In genomic region chrX:99358784-99359183, GRCm38 (mm10) we compare ENCODE assay signal across 7 mouse cellular contexts.
DNase-seq lines count a peak whose midpoint lies in the region; ATAC-seq lines count a peak whose summit lies in the region.

No protein-coding gene starts in this region.

- no peaks in the 10 kb centered on the region for H3K9me3 ChIP-seq in heart, embryonic 12.5 days (replicated peaks)
- no peaks in the 10 kb centered on the region for H3K9me3 ChIP-seq in kidney, embryonic 16.5 days (ENCODE audit: low read length)

- WGBS in heart, embryonic 12.5 days = 0% methylated on average over 1 of the region's 1 CpGs
- WGBS in kidney, embryonic 16.5 days = 57% methylated on average over 1 of the region's 1 CpGs

- H3K4me1 ChIP-seq in heart, embryonic 12.5 days (replicated peaks) = peaks cover 36% of the 10 kb centered on the region; the same call in 1 of the 2 replicates
- peaks cover 8% of the 10 kb centered on the region; the same call in 1 of the 2 replicates for H3K4me1 ChIP-seq in kidney, embryonic 16.5 days (ENCODE audit: insufficient read depth, low read length)

- H3K4me3 ChIP-seq in heart, embryonic 12.5 days = no peak overlapping the region
- no peak overlapping the region for H3K4me3 ChIP-seq in kidney, embryonic 16.5 days (ENCODE audit: low read length)

- no peaks in the 10 kb centered on the region for H3K36me3 ChIP-seq in heart, embryonic 12.5 days
- no peaks in the 10 kb centered on the region for H3K36me3 ChIP-seq in kidney, embryonic 16.5 days (ENCODE audit: insufficient read depth, low read length)

- peaks cover 66% of the 10 kb centered on the region for H3K27me3 ChIP-seq in heart, embryonic 12.5 days (replicated peaks)
- H3K27me3 ChIP-seq in kidney, embryonic 16.5 days (ENCODE audit: insufficient read depth, low read length) = peaks cover 54% of the 10 kb centered on the region

- DNase-seq in testis, postnatal 10 days (ENCODE audit: low spot score) = peak; percentile 38
- no peak for DNase-seq in testis, postnatal 14 days (ENCODE audit: low spot score)
- no peak for DNase-seq in cerebellum, postnatal 25 days
- DNase-seq in thymus, postnatal 4 days = no peak
- no peak for DNase-seq in layer of hippocampus, postnatal 10 days (ENCODE audit: low spot score in 2 of 2)

- H3K9ac ChIP-seq in heart, embryonic 12.5 days = no peak overlapping the region
- no peak overlapping the region for H3K9ac ChIP-seq in kidney, embryonic 16.5 days (replicated peaks; ENCODE audit: low read length)

- ATAC-seq in heart, embryonic 12.5 days (ENCODE audit: insufficient number of reproducible peaks, low FRiP score) = peak; percentile 48; the same call in 1 of the 2 replicates
- ATAC-seq in kidney, embryonic 16.5 days (ENCODE audit: low FRiP score, low TSS enrichment) = peak; percentile 17; the same call in 1 of the 2 replicates

- peak overlapping the region; percentile 40 for H3K4me2 ChIP-seq in heart, embryonic 12.5 days
- H3K4me2 ChIP-seq in kidney, embryonic 16.5 days (replicated peaks; ENCODE audit: low read depth, low read length) = no peak overlapping the region

- peak overlapping the region; percentile 62 for H3K27ac ChIP-seq in heart, embryonic 12.5 days (ENCODE audit: poor library complexity, severe bottlenecking)
- peak overlapping the region; percentile 53 for H3K27ac ChIP-seq in kidney, embryonic 16.5 days (ENCODE audit: low read length)
